Mouse (Mus musculus): ENCODE data around the gene Tnr.

GRCm38 (mm10) chr1:159595729-159596128 lies 72.2 kb downstream of the Tnr start:
- no peak for TF ChIP-seq POLR2A (IDR thresholded peaks at IDR 0.05; ENCODE audit: insufficient read depth, low read depth, low read length)
- no peak for TF ChIP-seq CTCF (IDR thresholded peaks at IDR 0.05; ENCODE audit: insufficient read depth, low read depth, low read length)
